8 mouse cellular contexts compared by ENCODE assay signal in genomic region chr4:41497579-41497978, GRCm38 (mm10). TPM values are rescaled to one million over a fixed set of nuclear protein-coding genes. Genes with fewer than 3 reads are reported as not detected.
DNase-seq lines count a peak whose midpoint lies in the region; ATAC-seq lines count a peak whose summit lies in the region.

No protein-coding gene starts in this region.

- peaks cover 72% of the 10 kb centered on the region for H3K27me3 ChIP-seq in hindbrain, embryonic 12.5 days

- ATAC-seq in hindbrain, embryonic 12.5 days (ENCODE audit: low FRiP score): peak; percentile 26; the same call in 1 of the 2 replicates
- ATAC-seq in monocyte, adult 5-6 weeks (replicated peaks; ENCODE audit: insufficient number of reproducible peaks, low FRiP score, low TSS enrichment, poor library complexity, severe bottlenecking): no peak

- peaks cover 36% of the 10 kb centered on the region for H3K4me1 ChIP-seq in hindbrain, embryonic 12.5 days

- H3K9ac ChIP-seq in hindbrain, embryonic 12.5 days: 0 out of 2 replicates have a peak overlapping the region, but pooled peaks have one; percentile 8

- no peaks in the 10 kb centered on the region for H3K9me3 ChIP-seq in hindbrain, embryonic 12.5 days (replicated peaks)

- 2% methylated on average over 34 of the region's 34 CpGs for WGBS in hindbrain, embryonic 12.5 days

- H3K4me2 ChIP-seq in hindbrain, embryonic 12.5 days (replicated peaks): peak overlapping the region; percentile 57

- peak; percentile 64 to 71 for DNase-seq in layer of hippocampus, postnatal 10 days (ENCODE audit: low spot score in 2 of 2)
- DNase-seq in layer of hippocampus, adult 11-12 months (ENCODE audit: low spot score): no peak
- DNase-seq in embryo, embryonic 9.5 days (ENCODE audit: extremely low spot score): peak; percentile 69
- DNase-seq in mesoderm, embryonic 11.5 days (ENCODE audit: low read depth, low spot score): peak; percentile 49
- DNase-seq in thymus, postnatal 4 days: peak; percentile 81
- no peak for DNase-seq in frontal cortex, adult 2 months (ENCODE audit: extremely low spot score in 1 of 2, low spot score in 1 of 2)

- peak overlapping the region; percentile 33 for H3K4me3 ChIP-seq in hindbrain, embryonic 12.5 days

- no peaks in the 10 kb centered on the region for H3K36me3 ChIP-seq in hindbrain, embryonic 12.5 days

- no peak overlapping the region for H3K27ac ChIP-seq in hindbrain, embryonic 12.5 days

RNA-seq across cellular contexts. Expression of gene AI464131, which starts 5.3 kb away (rescaled TPM):
- total RNA-seq in layer of hippocampus, postnatal 10 days (2021): 10 to 100 TPM; 44.8 TPM
- 10.1 and 11.9 TPM in 2 replicates for polyA plus RNA-seq in hindbrain, embryonic 12.5 days (2016; fragmentation: Nextera tagmentation; extraction: Ambion mirVana)
- 22.6 and 23.6 TPM in 2 replicates for polyA plus RNA-seq in frontal cortex, adult 2 months (2012; rRNA removed)
- total RNA-seq in monocyte, adult 5-6 weeks (2017): 0.21 TPM in 1 of 3 replicates, not detected in the others

RNA-seq across cellular contexts. Expression of gene 1110017D15Rik, which starts 19.6 kb away (rescaled TPM):
- 10 to 100 TPM in 1 of 2 experiments, 1 to 10 TPM in 1; 8.0 to 10.0 TPM for total RNA-seq in layer of hippocampus, postnatal 10 days (2021)
- polyA plus RNA-seq in hindbrain, embryonic 12.5 days (2016; fragmentation: Nextera tagmentation; extraction: Ambion mirVana): 11.3 and 12.9 TPM in 2 replicates
- polyA plus RNA-seq in frontal cortex, adult 2 months (2012; rRNA removed): 10.1 and 10.6 TPM in 2 replicates
- total RNA-seq in monocyte, adult 5-6 weeks (2017): 2.1 to 2.2 TPM in 2 of 3 replicates, not detected in the other

RNA-seq across cellular contexts. Expression of gene Nudt2, which starts 32.6 kb away (rescaled TPM):
- total RNA-seq in layer of hippocampus, postnatal 10 days (2021): 10 to 100 TPM; 33.9 to 36.0 TPM
- 56.9 and 59.5 TPM in 2 replicates for polyA plus RNA-seq in hindbrain, embryonic 12.5 days (2016; fragmentation: Nextera tagmentation; extraction: Ambion mirVana)
- 39.5 and 42.0 TPM in 2 replicates for polyA plus RNA-seq in frontal cortex, adult 2 months (2012; rRNA removed)
- 4.4 to 10.3 TPM (median 5.0 TPM) in 3 replicates for total RNA-seq in monocyte, adult 5-6 weeks (2017)

RNA-seq across cellular contexts. Expression of gene Kif24, which starts 32.9 kb away (rescaled TPM):
- total RNA-seq in layer of hippocampus, postnatal 10 days (2021): 1 to 10 TPM; 2.0 to 2.3 TPM
- 9.5 and 9.6 TPM in 2 replicates for polyA plus RNA-seq in hindbrain, embryonic 12.5 days (2016; fragmentation: Nextera tagmentation; extraction: Ambion mirVana)
- 0.71 and 0.90 TPM in 2 replicates for polyA plus RNA-seq in frontal cortex, adult 2 months (2012; rRNA removed)
- total RNA-seq in monocyte, adult 5-6 weeks (2017): 0.57 to 1.6 TPM (median 1.3 TPM) in 3 replicates

Comparison
In these comparisons a context has a peak if more than half of its experiments do, and no peak if none do; other contexts are left out.
1. DNase-seq: peak in layer of hippocampus, postnatal 10 days (2 of 2), embryo, embryonic 9.5 days (single experiment), mesoderm, embryonic 11.5 days (single experiment) and thymus, postnatal 4 days (single experiment); none in layer of hippocampus, adult 11-12 months (single experiment) and frontal cortex, adult 2 months (0 of 2).
2. RNA of gene AI464131, which starts 5.3 kb away (total RNA-seq): 44.8 TPM in layer of hippocampus, postnatal 10 days; 0.21 TPM in monocyte, adult 5-6 weeks; every median in the first group is over 10 times any median in the second.